ENCODE assay signal across 8 mouse cellular contexts in the genomic region with DNA sequence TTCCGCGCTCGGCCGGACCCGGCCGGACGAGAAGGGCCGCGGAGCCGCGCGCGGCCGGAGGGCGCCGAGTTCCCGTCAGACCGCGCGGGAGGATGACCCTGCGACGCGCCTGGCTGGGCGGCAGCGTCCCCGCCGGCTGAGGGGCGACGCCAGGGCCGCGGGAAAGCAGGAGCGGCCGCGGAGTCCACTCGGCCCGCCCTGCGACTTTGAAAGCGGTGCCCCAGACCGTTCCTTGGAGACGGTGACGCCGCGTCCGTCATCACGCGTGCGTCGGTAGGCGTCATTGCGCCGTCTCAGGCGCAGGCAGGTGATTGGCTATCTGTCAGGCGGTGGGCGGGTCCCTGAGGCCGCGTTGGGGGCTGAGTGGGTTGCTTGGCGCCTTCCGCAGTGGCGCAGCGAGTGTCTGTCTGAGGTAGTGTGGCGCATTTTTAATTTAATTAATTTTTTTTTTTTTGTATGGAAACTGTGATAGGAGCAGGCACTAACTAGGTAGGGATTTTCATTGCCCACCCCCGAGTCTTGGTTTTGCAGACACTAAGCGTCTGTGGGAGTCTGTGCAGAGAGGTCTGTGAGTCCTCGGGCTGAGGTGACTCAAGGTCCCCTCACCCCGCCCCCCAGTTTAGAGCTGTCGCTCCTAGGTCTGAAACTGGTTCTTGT. TPM values are rescaled to one million over a fixed set of nuclear protein-coding genes. Genes with fewer than 3 reads are reported as not detected.
DNase-seq lines count a peak whose midpoint lies in the region; ATAC-seq and TF ChIP-seq lines count a peak whose summit lies in the region.

A gene (minus strand): TSS at position 237 of the 657 bp plus-strand sequence.
A gene (plus strand): TSS at position 334 of the 657 bp plus-strand sequence.

- peak within 1 kb of the TSS; percentile 80 for H3K4me2 ChIP-seq in forebrain, embryonic 15.5 days (replicated peaks)

- H3K9me3 ChIP-seq in ES-E14 (ENCODE audit: control insufficient read depth, insufficient read depth, low read depth, low read length), result no peaks in the 10 kb centered on the region
- H3K9me3 ChIP-seq in forebrain, embryonic 15.5 days, result no peaks in the 10 kb centered on the region

- no peak for TF ChIP-seq CTCF in lung, adult 2 months (IDR thresholded peaks at IDR 0.05; ENCODE audit: insufficient read depth, low read length)

- peaks cover 0 to 4% of the 10 kb centered on the region in 2 experiments; a peak in 2 of 4 replicates for H3K4me1 ChIP-seq in ES-E14 (ENCODE audit: control insufficient read depth in 2 of 2, insufficient read depth in 2 of 2, low read length in 2 of 2, poor library complexity in 1 of 2)
- peaks cover 26% of the 10 kb centered on the region for H3K4me1 ChIP-seq in forebrain, embryonic 15.5 days
- H3K4me1 ChIP-seq in lung, adult 2 months (ENCODE audit: control insufficient read depth, insufficient read depth, low read length), result peaks cover 2% of the 10 kb centered on the region

- in situ Hi-C loops in ES-E14 (cut with MboI; ENCODE audit: low sequenced_read_pairs in 2 of 2, unreplicated experiment in 2 of 2), result no loop called here

- H3K27me3 ChIP-seq in forebrain, embryonic 15.5 days, result no peaks in the 10 kb centered on the region

- H3K4me3 ChIP-seq in ES-E14 (ENCODE audit: insufficient read depth in 1 of 2, low read depth in 1 of 2, low read length in 2 of 2, poor library complexity in 1 of 2, severe bottlenecking in 1 of 2), result peak within 1 kb of the TSS; percentile 90 to 97
- H3K4me3 ChIP-seq in forebrain, embryonic 15.5 days, result peak within 1 kb of the TSS; percentile 68
- peak within 1 kb of the TSS; percentile 87 for H3K4me3 ChIP-seq in lung, adult 2 months (replicated peaks; ENCODE audit: extremely low read depth, low read depth, low read length)

- peak; percentile 87 for DNase-seq in ES-E14 (ENCODE audit: low read depth, low spot score)
- DNase-seq in cerebellum, adult 11-12 months, result peak; percentile 98
- DNase-seq in heart, postnatal 25 days (ENCODE audit: low spot score), result peak; percentile 96
- DNase-seq in layer of hippocampus, adult 18-20 months (ENCODE audit: low spot score in 2 of 2), result peak; percentile 98 to 99
- peak; percentile 96 for DNase-seq in lung, adult 2 months
- DNase-seq in thymus, adult 18-20 months, result peak; percentile 92 to 94

- peak; percentile 84; the same call in 1 of the 2 replicates for TF ChIP-seq POLR2A in lung, adult 2 months (IDR thresholded peaks at IDR 0.05; ENCODE audit: borderline replicate concordance, extremely low read depth, low read depth, low read length)

- peak; percentile 100 for ATAC-seq in forebrain, embryonic 15.5 days (replicated peaks)
- peak; percentile 100 for ATAC-seq in neutrophil, adult 5-6 weeks (ENCODE audit: extremely low read depth, insufficient number of reproducible peaks, low FRiP score, poor library complexity, severe bottlenecking)

- intact Hi-C loops in heart, postnatal 25 days (cut with DNase I), result loop anchor here (5.0 to 10.0 kb wide), 2 partner anchors 660 to 788 kb away; a partner anchor contains a TSS

- WGBS in forebrain, embryonic 15.5 days, result under 1% methylated on average over 66 of the region's 66 CpGs
- WGBS in lung, adult 2 months, result 1% methylated on average over 66 of the region's 66 CpGs

- no peak within 1 kb of the TSS for H3K27ac ChIP-seq in ES-E14 (ENCODE audit: insufficient read depth, low read depth, low read length, poor library complexity, severe bottlenecking)
- H3K27ac ChIP-seq in forebrain, embryonic 15.5 days (replicated peaks), result peak within 1 kb of the TSS; percentile 88

- H3K9ac ChIP-seq in ES-E14 (ENCODE audit: insufficient read depth, low read depth, low read length, poor library complexity, severe bottlenecking), result peak within 1 kb of the TSS; percentile 91
- H3K9ac ChIP-seq in forebrain, embryonic 15.5 days (replicated peaks), result peak within 1 kb of the TSS; percentile 75

- no peaks in the 10 kb centered on the region for H3K36me3 ChIP-seq in ES-E14 (ENCODE audit: control insufficient read depth, insufficient read depth, low read length, poor library complexity, severe bottlenecking)
- no peaks in the 10 kb centered on the region for H3K36me3 ChIP-seq in forebrain, embryonic 15.5 days

TF ChIP-seq in ES-E14, 5 proteins besides CTCF, POLR2A, EP300 and RAD21:
- TF ChIP-seq HCFC1 (IDR thresholded peaks at IDR 0.05; ENCODE audit: borderline replicate concordance, insufficient read depth, low read length) (peak; percentile 65; the same call in 1 of the 2 replicates), ZC3H11A (IDR thresholded peaks at IDR 0.05; ENCODE audit: borderline replicate concordance, low read depth, low read length) (no peak), MAFK (IDR thresholded peaks at IDR 0.05; ENCODE audit: insufficient read depth, low read depth, low read length) (no peak)

RNA-seq across cellular contexts. Expression of the first gene that starts in this region (rescaled TPM):
- total RNA-seq in ES-E14 (2012; rRNA removed), result 13.1 and 15.3 TPM in 2 replicates
- polyA plus RNA-seq in forebrain, embryonic 15.5 days (2015; fragmentation: Nextera tagmentation; extraction: Ambion mirVana), result 20.5 and 22.2 TPM in 2 replicates
- 1 to 10 TPM; 6.1 to 6.2 TPM for total RNA-seq in heart, postnatal 25 days (2021)
- 10 to 100 TPM; 12.9 to 15.0 TPM for total RNA-seq in layer of hippocampus, adult 18-20 months (2021)
- 4.7 and 7.3 TPM in 2 replicates for polyA plus RNA-seq in lung, adult 2 months (2012; rRNA removed)
- total RNA-seq in neutrophil, adult 5-6 weeks (2017), result 28.9 and 29.0 TPM in 2 replicates

RNA-seq across cellular contexts. Expression of the second gene that starts in this region (rescaled TPM):
- 5.9 and 8.2 TPM in 2 replicates for total RNA-seq in ES-E14 (2012; rRNA removed)
- 9.6 and 10.3 TPM in 2 replicates for polyA plus RNA-seq in forebrain, embryonic 15.5 days (2015; fragmentation: Nextera tagmentation; extraction: Ambion mirVana)
- 1 to 10 TPM; 8.6 to 9.6 TPM for total RNA-seq in heart, postnatal 25 days (2021)
- 10 to 100 TPM in 1 of 2 experiments, 1 to 10 TPM in 1; 10.0 to 12.5 TPM for total RNA-seq in layer of hippocampus, adult 18-20 months (2021)
- 0.80 and 1.7 TPM in 2 replicates for polyA plus RNA-seq in lung, adult 2 months (2012; rRNA removed)
- total RNA-seq in neutrophil, adult 5-6 weeks (2017), result 13.4 and 18.9 TPM in 2 replicates
